In genomic region chr17:23850853-23851749, GRCm38 (mm10) we compare ENCODE assay signal across 9 mouse cellular contexts. TPM values are rescaled to one million over a fixed set of nuclear protein-coding genes. Genes with fewer than 3 reads are reported as not detected.
DNase-seq lines count a peak whose midpoint lies in the region; ATAC-seq and TF ChIP-seq lines count a peak whose summit lies in the region.
"Had no signal": no experiment of that assay in that cellular context is flagged by ENCODE, and none has a peak within 500 bp of the region (broad histone marks: within the 10 kb centered on the region; RNA-seq: fewer than 3 reads in every experiment).

No protein-coding gene starts in this region.

- no peaks in the 10 kb centered on the region for H3K27me3 ChIP-seq in heart, embryonic 11.5 days (ENCODE audit: control insufficient read depth, insufficient read depth, low read length)
- H3K27me3 ChIP-seq: limb, embryonic 13.5 days had no signal

- H3K4me2 ChIP-seq in heart, embryonic 11.5 days = no peak overlapping the region
- H3K4me2 ChIP-seq: limb, embryonic 13.5 days had no signal

- DNase-seq in heart, adult 11 months = peak; percentile 88
- peak; percentile 70 for DNase-seq in MEL-GATA-1-ER (ENCODE audit: extremely low read depth, low read depth)
- peak; percentile 43 for DNase-seq in cerebellum, adult 9-11 months
- peak; percentile 72 for DNase-seq in gastrocnemius, postnatal 10 days
- DNase-seq in layer of hippocampus, adult 2 months (ENCODE audit: low spot score in 2 of 2) = peak; percentile 26 to 71
- DNase-seq in lung, postnatal 36 days = peak; percentile 87
- DNase-seq in spleen, postnatal 14 days (ENCODE audit: low spot score in 2 of 2) = peak; percentile 31 to 43

- H3K36me3 ChIP-seq in heart, embryonic 11.5 days (ENCODE audit: control insufficient read depth, insufficient read depth, low read length) = no peaks in the 10 kb centered on the region
- H3K36me3 ChIP-seq: limb, embryonic 13.5 days had no signal

- H3K4me1 ChIP-seq in heart, embryonic 11.5 days (ENCODE audit: control insufficient read depth, insufficient read depth, low read length) = peaks cover 7% of the 10 kb centered on the region; the same call in 1 of the 2 replicates
- H3K4me1 ChIP-seq: limb, embryonic 13.5 days had no signal

- peak; percentile 81 for TF ChIP-seq CTCF in layer of hippocampus, adult 2 months (conservative IDR thresholded peaks at IDR 0.05)

- H3K9me3 ChIP-seq in heart, embryonic 11.5 days (replicated peaks; ENCODE audit: control insufficient read depth, low read length) = no peaks in the 10 kb centered on the region
- H3K9me3 ChIP-seq: limb, embryonic 13.5 days had no signal

- no peak overlapping the region for H3K4me3 ChIP-seq in heart, embryonic 11.5 days (ENCODE audit: low read depth, low read length)
- H3K4me3 ChIP-seq in layer of hippocampus, adult 2 months = no peak overlapping the region
- H3K4me3 ChIP-seq: limb, embryonic 13.5 days had no signal

- H3K9ac ChIP-seq in heart, embryonic 11.5 days (ENCODE audit: low read depth, low read length) = no peak overlapping the region
- H3K9ac ChIP-seq: limb, embryonic 13.5 days had no signal

- no peak for ATAC-seq in heart, embryonic 11.5 days (replicated peaks; ENCODE audit: insufficient number of reproducible peaks, low FRiP score, low TSS enrichment)

- no peak overlapping the region for H3K27ac ChIP-seq in heart, embryonic 11.5 days (ENCODE audit: low read depth, low read length)
- H3K27ac ChIP-seq in layer of hippocampus, adult 2 months = no peak overlapping the region
- H3K27ac ChIP-seq: limb, embryonic 13.5 days had no signal

- WGBS in heart, embryonic 11.5 days (ENCODE audit: insufficient replicate concordance) = 49% methylated on average over 18 of the region's 19 CpGs

RNA-seq across cellular contexts. Expression of gene Prss41, which starts 7.1 kb away (rescaled TPM):
- 0.19 and 0.31 TPM in 2 replicates for polyA plus RNA-seq in heart, embryonic 11.5 days (2014; fragmentation: Nextera tagmentation; extraction: Ambion mirVana)
- not detected for total RNA-seq in gastrocnemius, postnatal 10 days (2021)
- total RNA-seq in layer of hippocampus, adult 2 months (2021) = 1 to 10 TPM; 1.9 to 2.2 TPM

RNA-seq across cellular contexts. Expression of gene Prss32, which starts 7.4 kb away (rescaled TPM):
- polyA plus RNA-seq in heart, embryonic 11.5 days (2014; fragmentation: Nextera tagmentation; extraction: Ambion mirVana) = not detected in 2 replicates
- total RNA-seq in gastrocnemius, postnatal 10 days (2021) = not detected
- total RNA-seq in layer of hippocampus, adult 2 months (2021) = not detected
- polyA plus RNA-seq: limb, embryonic 13.5 days had no signal

RNA-seq across cellular contexts. Expression of gene Prss33, which starts 15.2 kb away (rescaled TPM):
- not detected in 2 replicates for polyA plus RNA-seq in heart, embryonic 11.5 days (2014; fragmentation: Nextera tagmentation; extraction: Ambion mirVana)
- not detected for total RNA-seq in gastrocnemius, postnatal 10 days (2021)
- not detected for total RNA-seq in layer of hippocampus, adult 2 months (2021)
- polyA plus RNA-seq: limb, embryonic 13.5 days had no signal

RNA-seq across cellular contexts. Expression of gene Prss21, which starts 16.8 kb away (rescaled TPM):
- not detected in 2 replicates for polyA plus RNA-seq in heart, embryonic 11.5 days (2014; fragmentation: Nextera tagmentation; extraction: Ambion mirVana)
- total RNA-seq in gastrocnemius, postnatal 10 days (2021) = not detected
- total RNA-seq in layer of hippocampus, adult 2 months (2021) = not detected
- polyA plus RNA-seq: limb, embryonic 13.5 days had no signal

RNA-seq across cellular contexts. Expression of gene Elob, which starts 22.2 kb away (rescaled TPM):
- polyA plus RNA-seq in heart, embryonic 11.5 days (2014; fragmentation: Nextera tagmentation; extraction: Ambion mirVana) = 929 and 1,004 TPM in 2 replicates
- total RNA-seq in gastrocnemius, postnatal 10 days (2021) = 100 to 1,000 TPM; 364 to 374 TPM
- total RNA-seq in layer of hippocampus, adult 2 months (2021) = 100 to 1,000 TPM; 332 to 341 TPM

Comparison
In these comparisons a context has a peak if more than half of its experiments do, and no peak if none do; other contexts are left out.
1. DNase-seq: peak in every context shown above with its lines; median percentile 88 in heart, adult 11 months; 87 in lung, postnatal 36 days; 72 in gastrocnemius, postnatal 10 days; 70 in MEL-GATA-1-ER; 48 in layer of hippocampus, adult 2 months; 43 in cerebellum, adult 9-11 months; 37 in spleen, postnatal 14 days.